Mouse (Mus musculus): ENCODE data around the gene Sost. TPM values are rescaled to one million over a fixed set of nuclear protein-coding genes. Genes with fewer than 3 reads are reported as not detected.

Sost gene
- polyA plus RNA-seq, 1 experiment from 2014 or later = 0.17 TPM

Other genes starting within 250 kb of the Sost start
- 46.9 and 48.0 TPM in 2 replicates for gene Dhx8, start 234.1 kb downstream of the Sost start, polyA plus RNA-seq (2016; fragmentation: Nextera tagmentation; extraction: Ambion mirVana)
- gene Etv4, start 181.6 kb downstream of the Sost start, polyA plus RNA-seq (2016; fragmentation: Nextera tagmentation; extraction: Ambion mirVana) = 4.1 and 4.3 TPM in 2 replicates
- gene Meox1, start 72.6 kb downstream of the Sost start, polyA plus RNA-seq (2016; fragmentation: Nextera tagmentation; extraction: Ambion mirVana) = 0.23 TPM in 1 of 2 replicates, not detected in the other
- not detected in 2 replicates for gene Cfap97d1, start 17.3 kb upstream of the Sost start, polyA plus RNA-seq (2016; fragmentation: Nextera tagmentation; extraction: Ambion mirVana)
- 9.3 and 9.6 TPM in 2 replicates for gene Dusp3, start 20.0 kb upstream of the Sost start, polyA plus RNA-seq (2016; fragmentation: Nextera tagmentation; extraction: Ambion mirVana)
- gene Mpp3, start 61.4 kb upstream of the Sost start, polyA plus RNA-seq (2016; fragmentation: Nextera tagmentation; extraction: Ambion mirVana) = 32.1 and 33.2 TPM in 2 replicates
- gene Cd300lg, start 74.5 kb upstream of the Sost start, polyA plus RNA-seq (2016; fragmentation: Nextera tagmentation; extraction: Ambion mirVana) = 0.19 and 0.34 TPM in 2 replicates
- 21.7 and 23.3 TPM in 2 replicates for gene Mpp2, start 121.5 kb upstream of the Sost start, polyA plus RNA-seq (2016; fragmentation: Nextera tagmentation; extraction: Ambion mirVana)
- not detected in 2 replicates for gene Ppy, start 134.3 kb upstream of the Sost start, polyA plus RNA-seq (2016; fragmentation: Nextera tagmentation; extraction: Ambion mirVana)
- gene Pyy, start 140.8 kb upstream of the Sost start, polyA plus RNA-seq (2016; fragmentation: Nextera tagmentation; extraction: Ambion mirVana) = not detected in 2 replicates
- not detected in 2 replicates for gene Nags, start 178.5 kb upstream of the Sost start, polyA plus RNA-seq (2016; fragmentation: Nextera tagmentation; extraction: Ambion mirVana)
- gene Tmem101, start 189.4 kb upstream of the Sost start, polyA plus RNA-seq (2016; fragmentation: Nextera tagmentation; extraction: Ambion mirVana) = 33.9 and 38.5 TPM in 2 replicates
- gene Lsm12, start 218.3 kb upstream of the Sost start, polyA plus RNA-seq (2016; fragmentation: Nextera tagmentation; extraction: Ambion mirVana) = 112 and 119 TPM in 2 replicates
- gene G6pc3, start 222.6 kb upstream of the Sost start, polyA plus RNA-seq (2016; fragmentation: Nextera tagmentation; extraction: Ambion mirVana) = 27.6 and 29.7 TPM in 2 replicates

Measured in midbrain, embryonic 12.5 days (tissue).